Mouse (Mus musculus): ENCODE data around the gene Olfr549.

Gene Olfr549

GRCm38 (mm10) chr7:102549570-102549969, at the start of gene Olfr549:
Gene Olfr549 (plus strand): TSS chr7:102549870.
- DNase-seq: no peak

- no peak for DNase-seq
These were observed 47.7 kb upstream of the Olfr549 start for GRCm38 (mm10) chr7:102501986-102502385.

- DNase-seq: peak; percentile 70
These were observed 42.8 kb upstream of the Olfr549 start for GRCm38 (mm10) chr7:102506848-102507247.

DNA sequence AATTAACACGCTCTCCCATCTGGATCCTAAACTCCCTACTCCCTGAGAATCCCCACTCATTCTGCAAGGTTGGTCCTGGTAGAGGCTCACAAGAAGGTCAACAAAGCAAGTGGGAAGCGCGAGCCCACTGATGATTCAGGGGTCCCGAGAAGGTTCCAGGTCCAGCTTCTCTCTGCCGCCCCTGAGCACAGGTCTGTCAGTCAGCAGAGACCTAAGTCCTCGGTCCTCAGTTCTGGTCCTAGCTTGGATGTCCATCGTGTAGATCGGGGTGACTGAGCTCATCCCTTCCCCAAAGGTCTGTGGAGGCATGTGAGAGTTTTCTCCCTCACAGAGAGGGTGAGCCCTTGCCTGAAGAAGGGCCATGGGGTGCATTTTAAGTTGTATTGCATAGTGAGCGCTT, 41.6 kb upstream of the Olfr549 start:
- DNase-seq: no peak

DNA sequence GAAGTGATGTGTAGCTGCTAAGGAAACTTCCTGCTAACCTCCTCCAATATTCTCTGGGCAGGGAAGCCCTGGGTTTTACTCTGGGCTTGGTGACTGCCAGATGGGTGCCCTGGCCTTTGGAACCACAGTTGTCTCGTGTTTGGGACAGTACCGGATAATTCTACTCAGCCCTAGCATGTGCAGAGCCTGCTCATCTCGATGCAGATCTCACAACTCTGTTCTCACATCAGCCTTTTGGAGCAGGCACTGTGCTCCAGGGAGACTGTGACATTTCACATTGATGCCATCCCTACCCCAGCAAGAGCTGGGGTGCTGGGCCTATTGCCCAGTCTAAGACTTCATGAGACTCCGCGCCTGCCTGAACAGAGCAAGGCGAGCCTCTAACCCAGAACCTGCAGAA, 41.0 kb upstream of the Olfr549 start:
- DNase-seq: no peak

DNA sequence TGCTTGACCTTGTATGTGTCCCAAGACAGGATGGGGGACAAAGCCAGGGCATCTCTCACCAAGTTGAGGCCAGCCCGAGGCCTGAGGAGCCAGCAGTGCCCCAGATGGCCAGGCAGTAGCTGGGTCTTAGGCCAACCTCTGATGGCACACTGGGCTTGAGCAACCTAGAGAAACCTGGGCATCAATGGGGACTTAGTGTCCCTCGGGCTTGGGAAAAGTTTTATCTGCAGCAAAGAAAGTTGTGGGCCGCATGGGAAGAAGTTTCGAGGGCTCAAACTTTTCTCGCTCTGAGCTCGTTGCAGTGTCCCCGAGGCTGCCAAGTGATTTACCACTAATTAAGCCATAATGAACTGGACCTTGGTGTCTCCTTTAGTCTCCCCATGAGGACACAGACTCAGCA, 39.9 kb upstream of the Olfr549 start:
- DNase-seq: no peak

- DNase-seq: no peak
These were observed 37.7 kb upstream of the Olfr549 start for GRCm38 (mm10) chr7:102511927-102512326.

- peak; percentile 99 for DNase-seq
These were observed 36.7 kb upstream of the Olfr549 start for GRCm38 (mm10) chr7:102512814-102513435.

DNA sequence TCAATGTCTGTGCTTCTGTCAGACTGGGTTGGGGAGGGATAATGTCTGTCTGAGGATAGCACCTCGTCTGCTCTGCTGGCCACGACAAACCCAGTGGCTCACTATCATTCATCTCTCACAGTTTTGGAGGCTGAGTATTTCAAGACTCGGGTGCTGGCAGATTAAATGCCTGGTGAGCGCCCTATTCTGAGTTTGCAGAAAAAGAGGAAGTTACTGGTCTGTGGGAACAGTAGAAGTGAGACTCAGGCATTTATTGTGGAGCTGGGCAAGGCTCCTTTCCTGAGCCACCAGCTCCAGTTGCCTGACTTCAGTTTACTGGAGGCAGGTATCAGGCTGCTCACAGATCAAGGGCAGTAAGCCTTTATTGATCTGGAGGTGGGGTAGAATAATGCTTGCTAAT, 35.5 kb upstream of the Olfr549 start:
- DNase-seq: no peak

GRCm38 (mm10) chr7:102516261-102517050, 33.2 kb upstream of the Olfr549 start:
- no peak for DNase-seq

DNA sequence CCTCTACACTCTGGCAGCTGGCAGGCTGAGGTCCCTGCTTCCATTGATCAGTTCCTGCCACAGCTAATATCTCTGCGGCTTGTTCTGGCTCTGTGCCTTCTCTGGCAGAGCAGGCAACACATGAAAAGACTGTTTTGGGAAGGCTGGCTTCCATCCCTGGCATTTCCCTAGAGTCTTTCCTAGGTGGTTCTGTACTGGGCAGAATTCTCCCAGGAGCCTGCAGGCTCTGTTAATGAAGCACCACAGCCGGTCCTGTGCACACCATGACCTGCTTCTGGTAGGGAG, 32.7 kb upstream of the Olfr549 start:
- peak; percentile 23 for DNase-seq

GRCm38 (mm10) chr7:102529052-102529451, 20.6 kb upstream of the Olfr549 start:
- DNase-seq: no peak

DNA sequence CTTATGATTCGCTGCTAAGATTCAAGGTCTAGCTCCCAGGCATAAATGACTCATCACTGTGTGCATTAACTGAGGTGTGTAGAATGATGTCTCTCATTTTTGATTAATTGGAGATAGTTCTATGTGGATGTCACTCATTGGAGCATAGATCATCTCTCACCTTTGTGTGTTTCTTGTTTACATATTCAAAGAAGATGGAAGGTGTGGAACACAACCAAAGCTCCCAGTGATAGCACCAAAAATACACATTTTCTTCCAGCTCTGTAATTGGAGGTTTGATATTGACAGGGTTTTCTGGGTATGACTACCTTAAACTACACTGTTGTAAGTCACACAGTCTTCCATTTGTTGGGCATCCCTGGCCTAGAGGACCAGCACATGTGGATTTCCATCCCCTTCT, 15.2 kb upstream of the Olfr549 start, which contains the start of gene Olfr547:
TSS of gene Olfr547 (plus strand) at position 301 of the 400 bp plus-strand sequence.
- no peak for DNase-seq

- DNase-seq: no peak
These were observed 9.1 kb upstream of the Olfr549 start, which contains the start of gene Olfr548-ps1 for GRCm38 (mm10) chr7:102540596-102540995. Gene Olfr548-ps1 (plus strand): TSS chr7:102540896.

DNA sequence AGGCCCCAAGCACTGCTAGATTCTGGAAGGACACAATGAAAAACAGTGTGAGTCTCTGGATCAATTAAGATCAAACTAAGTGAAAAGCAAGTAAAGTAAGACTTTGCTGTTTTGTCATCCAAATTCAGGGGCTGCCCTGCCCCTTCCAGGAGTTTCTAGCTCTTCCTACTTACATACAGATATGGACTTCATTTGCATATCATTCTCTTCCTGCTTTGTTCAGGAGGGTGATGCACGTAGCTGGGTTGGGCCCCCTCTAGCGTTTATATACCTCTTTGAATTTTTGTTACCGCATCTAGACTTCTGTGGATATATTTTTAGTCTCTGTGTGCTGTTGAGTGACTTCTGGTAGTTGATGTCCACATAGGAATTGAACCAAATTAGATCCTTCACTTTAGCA, 8.4 kb upstream of the Olfr549 start:
- DNase-seq: no peak

- no peak for DNase-seq
These were observed 3.6 kb downstream of the Olfr549 start for GRCm38 (mm10) chr7:102553279-102553678.

DNA sequence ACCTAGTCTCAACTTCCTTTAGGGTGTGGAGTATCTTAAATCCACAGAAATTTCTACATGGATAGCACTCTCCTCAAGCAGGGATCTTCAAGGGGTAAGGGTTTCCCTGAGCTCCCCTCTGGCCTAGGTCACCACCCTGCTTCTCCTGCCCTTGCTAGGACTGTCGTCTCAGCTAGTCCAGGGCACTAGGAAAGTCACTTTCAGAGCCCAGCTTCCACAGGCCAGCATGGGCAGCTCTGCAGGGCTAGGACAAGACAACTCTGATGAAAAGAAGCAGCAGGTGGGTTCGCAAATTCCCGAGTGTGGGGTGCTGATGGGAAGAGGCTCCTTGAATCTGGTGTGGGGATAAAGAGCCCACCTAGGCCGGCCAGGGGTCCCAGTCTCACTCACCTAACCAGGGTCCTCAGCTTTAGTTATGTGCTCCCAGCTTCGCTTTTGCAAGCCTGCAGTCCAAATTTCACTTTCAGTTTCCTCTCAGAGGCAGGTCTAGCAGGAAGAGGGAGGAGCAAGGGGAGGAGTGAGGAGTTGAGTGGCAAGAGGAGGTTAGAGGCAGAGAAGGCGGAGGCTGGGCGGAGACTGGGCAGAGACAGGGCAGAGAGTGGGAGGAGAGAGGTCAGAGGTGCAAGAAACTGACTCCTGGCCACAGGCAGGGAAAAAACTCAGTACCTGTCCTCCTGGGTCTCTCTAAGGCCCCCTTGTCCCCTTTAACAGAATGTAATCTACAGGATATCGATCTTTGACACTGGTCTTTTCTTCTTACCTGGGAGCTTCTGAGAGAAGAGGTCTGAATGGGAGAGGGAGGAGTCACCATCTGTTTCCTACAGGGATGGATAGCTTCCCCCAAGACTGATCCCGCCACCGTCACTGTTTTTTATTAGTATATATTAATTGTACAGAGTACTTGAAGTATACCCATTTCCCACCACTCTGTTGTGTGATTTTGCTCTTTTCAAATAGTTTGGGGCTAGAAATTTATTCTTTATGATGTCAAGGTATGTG, 15.6 kb downstream of the Olfr549 start, which contains the start of gene Trim21:
TSS of gene Trim21 (minus strand) at position 488 of the 999 bp plus-strand sequence.
- peak; percentile 10 for DNase-seq

- DNase-seq: no peak
These were observed 16.5 kb downstream of the Olfr549 start for GRCm38 (mm10) chr7:102566219-102566618.

- no peak for DNase-seq
These were observed 21.5 kb downstream of the Olfr549 start, which contains the start of gene Olfr550 for GRCm38 (mm10) chr7:102571142-102571541. Gene Olfr550 (plus strand): TSS chr7:102571442.

DNA sequence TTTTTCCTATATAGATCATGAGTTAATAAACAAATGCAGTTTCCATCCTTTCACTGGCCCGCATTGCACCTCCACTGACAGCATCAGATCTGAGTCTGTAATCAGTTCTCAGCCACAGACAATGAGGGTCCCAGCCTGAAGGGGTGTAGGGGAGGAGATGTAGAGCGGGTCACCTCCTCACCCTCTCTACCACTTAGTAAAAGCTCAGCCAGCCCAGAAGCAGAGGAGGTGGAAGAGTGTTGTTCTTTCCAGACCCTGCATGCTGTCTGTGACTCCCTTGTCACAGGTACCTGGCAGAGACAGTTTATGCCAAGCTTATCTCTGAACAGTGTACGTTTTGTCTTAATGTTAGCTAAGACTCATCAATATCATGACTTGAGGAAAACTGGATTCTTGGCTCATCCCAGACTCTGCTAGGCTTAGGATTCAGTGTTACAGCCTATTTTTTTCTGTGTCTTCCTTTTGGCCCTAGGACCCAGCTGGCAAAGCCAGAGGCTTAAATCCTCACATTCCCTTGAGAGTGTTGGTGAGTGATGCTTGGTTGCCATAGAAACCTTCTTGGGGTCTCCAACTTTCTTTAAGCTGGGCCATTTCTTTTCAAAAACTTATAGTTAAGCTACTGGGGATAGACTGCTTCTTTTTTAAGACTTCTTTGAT, 23.6 kb downstream of the Olfr549 start:
- DNase-seq: no peak

DNA sequence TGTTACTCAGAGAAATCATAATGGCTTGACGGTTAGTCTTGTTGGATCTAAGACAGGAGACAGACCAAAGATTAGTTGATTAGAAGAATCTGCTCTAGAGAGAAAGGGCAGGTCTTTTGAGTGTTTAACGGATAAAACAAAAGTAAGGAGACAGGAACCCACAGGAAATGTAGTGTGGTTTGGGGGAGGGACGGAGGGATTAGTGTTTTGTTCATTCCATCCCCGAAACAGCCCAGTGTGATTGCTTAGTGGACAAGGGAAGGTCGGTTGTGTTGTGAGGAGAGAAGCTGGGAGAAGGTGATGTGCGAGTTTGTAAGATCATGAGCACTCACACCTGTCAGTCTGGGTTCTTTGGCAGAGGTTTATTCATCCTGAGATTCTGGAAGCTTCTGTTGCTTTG, 26.3 kb downstream of the Olfr549 start:
- no peak for DNase-seq

DNA sequence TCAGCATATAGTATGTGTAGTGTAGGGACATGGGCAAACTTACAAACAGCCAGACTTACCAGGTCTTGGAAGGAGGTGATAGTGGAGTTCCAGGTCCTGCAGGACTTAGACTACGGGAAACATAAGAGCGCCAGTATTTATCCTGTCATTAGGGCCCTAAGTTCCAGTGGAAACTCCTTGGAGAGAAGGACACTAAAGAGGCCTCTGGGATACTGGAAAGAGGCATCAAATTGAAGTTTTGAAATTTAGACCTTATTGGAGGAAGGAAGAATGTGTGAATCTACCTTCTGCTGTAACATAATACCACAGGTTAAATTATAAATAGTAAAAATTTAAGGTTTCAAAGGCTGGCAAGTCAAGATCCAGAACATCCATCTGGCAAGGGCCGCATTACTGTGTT, 42.1 kb downstream of the Olfr549 start, which contains the start of gene Olfr551:
TSS of gene Olfr551 (minus strand) at position 101 of the 400 bp plus-strand sequence.
- DNase-seq: no peak
